Mouse (Mus musculus): ENCODE measurements around the gene C130074G19Rik.
A peak's percentile ranks its signal among the peaks of the same experiment; 100 is the strongest.

C130074G19Rik gene

GRCm38 (mm10) chr1:184872069-184872819, 10.8 kb downstream of the C130074G19Rik start:
- DNase-seq: no peak

GRCm38 (mm10) chr1:184871506-184871905, 11.5 kb downstream of the C130074G19Rik start:
- DNase-seq: no peak

- no peak for DNase-seq
Observed at GRCm38 (mm10) chr1:184870646-184871385, 12.2 kb downstream of the C130074G19Rik start.

GRCm38 (mm10) chr1:184869939-184870565, 13.0 kb downstream of the C130074G19Rik start:
- no peak for DNase-seq

- DNase-seq: no peak
Observed at GRCm38 (mm10) chr1:184867640-184868120, 15.3 kb downstream of the C130074G19Rik start.

GRCm38 (mm10) chr1:184864381-184864801, 18.6 kb downstream of the C130074G19Rik start:
- DNase-seq: no peak

- DNase-seq: no peak
Observed at GRCm38 (mm10) chr1:184862636-184863035, 20.4 kb downstream of the C130074G19Rik start.

- no peak for DNase-seq
Observed at GRCm38 (mm10) chr1:184861551-184861950, 21.5 kb downstream of the C130074G19Rik start.

- DNase-seq: no peak
Observed at GRCm38 (mm10) chr1:184860276-184860675, 22.7 kb downstream of the C130074G19Rik start.

- DNase-seq: no peak
Observed at GRCm38 (mm10) chr1:184858253-184858652, 24.8 kb downstream of the C130074G19Rik start.

- no peak for DNase-seq
Observed at GRCm38 (mm10) chr1:184857216-184857615, 25.8 kb downstream of the C130074G19Rik start.

GRCm38 (mm10) chr1:184853922-184854321, 29.1 kb downstream of the C130074G19Rik start:
- no peak for DNase-seq

- DNase-seq: peak; percentile 53
Observed at GRCm38 (mm10) chr1:184853339-184853738, 29.7 kb downstream of the C130074G19Rik start.

GRCm38 (mm10) chr1:184851741-184852618, 31.0 kb downstream of the C130074G19Rik start:
- DNase-seq: peak; percentile 86

GRCm38 (mm10) chr1:184851166-184851565, 31.9 kb downstream of the C130074G19Rik start:
- DNase-seq: no peak

- no peak for DNase-seq
Observed at GRCm38 (mm10) chr1:184846973-184847372, 36.0 kb downstream of the C130074G19Rik start.

GRCm38 (mm10) chr1:184846092-184846750, 36.8 kb downstream of the C130074G19Rik start, which contains the start of gene Marc2:
Gene Marc2, minus strand, starts transcription at chr1:184846451.
- no peak for DNase-seq

GRCm38 (mm10) chr1:184845111-184846071, 37.6 kb downstream of the C130074G19Rik start:
- peak; percentile 82 for DNase-seq

- no peak for DNase-seq
Observed at GRCm38 (mm10) chr1:184844326-184845066, 38.5 kb downstream of the C130074G19Rik start.

- DNase-seq: no peak
Observed at GRCm38 (mm10) chr1:184837649-184838048, 45.4 kb downstream of the C130074G19Rik start.
